Mouse (Mus musculus): ENCODE data around the gene Pip4k2a. TPM values are rescaled to one million over a fixed set of nuclear protein-coding genes. Genes with fewer than 3 reads are reported as not detected.
"Not testable (repeated sequence)": the region's sequence is repeated elsewhere in the genome, so short reads cannot be mapped to it uniquely, and the experiment has no call there.

The Pip4k2a gene
- total and polyA plus RNA-seq, 3 experiments, result 4.3 to 7.6 (median 6.5) TPM

DNA sequence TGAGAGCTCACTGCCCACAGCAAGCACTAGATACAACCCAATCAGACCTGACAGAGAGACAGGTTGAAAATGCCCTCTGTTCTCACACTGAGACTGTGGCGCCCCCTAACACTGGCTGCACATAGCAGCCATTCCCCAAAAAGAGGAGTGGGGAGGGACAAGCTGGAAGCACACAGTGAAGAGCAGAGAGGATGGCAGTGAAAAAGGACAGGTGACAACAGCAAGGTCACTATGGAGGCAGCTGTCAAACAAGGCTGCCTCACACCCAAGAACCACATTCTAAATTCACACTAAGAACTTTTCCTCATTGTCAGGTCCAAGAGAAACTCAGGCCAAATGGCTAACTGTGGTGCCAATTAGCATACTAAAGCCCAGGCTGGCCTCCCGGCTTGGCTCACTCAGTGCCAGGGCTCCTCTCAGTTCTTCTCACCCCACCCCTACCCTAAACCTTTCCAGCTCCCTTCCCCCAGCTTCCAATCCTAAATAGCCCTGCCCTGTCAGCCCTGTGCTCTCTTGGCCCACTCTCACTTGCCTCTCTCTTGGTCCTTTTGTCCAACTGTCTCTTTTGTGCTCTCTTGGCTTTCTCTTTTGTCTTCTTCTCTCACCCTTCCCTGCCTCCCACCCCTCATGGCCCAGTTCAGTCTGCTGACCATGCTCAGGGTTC is 91.4 kb downstream of the Pip4k2a start:
- TF ChIP-seq EP300 (IDR thresholded peaks at IDR 0.05; ENCODE audit: insufficient read depth, low read depth, low read length) (no peak), CTCF (IDR thresholded peaks at IDR 0.05) (no peak), POLR2A (IDR thresholded peaks at IDR 0.05; ENCODE audit: insufficient read depth, low read depth, low read length) (no peak)
- Histone ChIP-seq H3K27me3 (ENCODE audit: control insufficient read depth, insufficient read depth, low read length) (no peaks in the 10 kb centered on the region), H3K9ac (ENCODE audit: low read depth, low read length) (no peak overlapping the region), H3K36me3 (ENCODE audit: control insufficient read depth, insufficient read depth, low read length) (no peaks in the 10 kb centered on the region), H3K27ac (no peak overlapping the region), H3K4me3 (no peak overlapping the region), H3K79me2 (replicated peaks; ENCODE audit: control insufficient read depth, insufficient read depth, low read length) (no peaks in the 10 kb centered on the region), H3K4me1 (ENCODE audit: control insufficient read depth, insufficient read depth, low read length) (no peaks in the 10 kb centered on the region; the same call in 1 of the 2 replicates)
- 80% methylated on average over 2 of the region's 2 CpGs for WGBS
- intact Hi-C loops (cut with DNase I), result no loop called here
- no peak for DNase-seq

DNA sequence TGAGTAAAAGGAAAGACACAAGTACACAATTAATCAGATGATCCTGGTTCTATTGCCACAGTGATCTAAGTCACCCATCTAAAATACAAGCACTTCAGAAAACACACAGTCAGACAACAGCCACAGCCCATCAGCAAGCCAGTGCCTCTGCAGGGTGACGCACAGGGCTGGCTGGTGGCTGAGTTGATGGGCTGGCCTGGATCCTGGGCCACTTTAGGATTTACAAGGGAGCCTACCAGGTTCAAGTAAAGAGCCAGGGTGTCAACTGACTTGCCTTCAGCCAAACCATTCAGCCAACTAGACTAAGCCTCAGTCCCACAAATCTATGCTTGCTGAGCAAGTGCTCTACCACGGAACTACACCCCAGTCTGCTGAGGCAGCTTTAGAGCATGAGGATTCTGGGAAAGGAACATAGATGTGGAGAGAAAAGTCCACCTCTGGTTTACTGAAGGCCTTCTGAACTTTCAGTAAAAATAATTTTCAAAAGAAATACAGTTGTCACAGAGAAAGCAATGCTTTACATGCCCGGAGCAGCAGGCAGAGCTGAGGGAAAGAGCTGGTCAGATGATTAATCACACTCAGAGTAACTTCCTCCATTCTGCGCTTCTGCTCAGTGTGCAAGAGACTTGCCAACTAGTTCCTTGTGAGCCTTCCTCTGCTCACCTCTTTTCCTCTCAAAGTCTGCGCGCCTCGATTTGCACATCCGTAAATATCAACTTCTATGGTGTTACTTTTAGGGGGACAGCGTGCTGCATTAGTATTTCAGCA is 94.4 kb downstream of the Pip4k2a start:
- 86% methylated on average over 9 of the region's 9 CpGs for WGBS
- Histone ChIP-seq H3K36me3 (ENCODE audit: control insufficient read depth, insufficient read depth, low read length) (no peaks in the 10 kb centered on the region), H3K27ac (no peak overlapping the region), H3K4me1 (ENCODE audit: control insufficient read depth, insufficient read depth, low read length) (no peaks in the 10 kb centered on the region; the same call in 1 of the 2 replicates), H3K9ac (ENCODE audit: low read depth, low read length) (no peak overlapping the region), H3K79me2 (replicated peaks; ENCODE audit: control insufficient read depth, insufficient read depth, low read length) (no peaks in the 10 kb centered on the region), H3K4me3 (no peak overlapping the region), H3K27me3 (ENCODE audit: control insufficient read depth, insufficient read depth, low read length) (no peaks in the 10 kb centered on the region)
- intact Hi-C loops (cut with DNase I), result no loop called here
- no peak for DNase-seq
- no peak for TF ChIP-seq CTCF (IDR thresholded peaks at IDR 0.05)
- no peak for TF ChIP-seq POLR2A (IDR thresholded peaks at IDR 0.05; ENCODE audit: insufficient read depth, low read depth, low read length)
- TF ChIP-seq EP300 (IDR thresholded peaks at IDR 0.05; ENCODE audit: insufficient read depth, low read depth, low read length), result no peak

DNA sequence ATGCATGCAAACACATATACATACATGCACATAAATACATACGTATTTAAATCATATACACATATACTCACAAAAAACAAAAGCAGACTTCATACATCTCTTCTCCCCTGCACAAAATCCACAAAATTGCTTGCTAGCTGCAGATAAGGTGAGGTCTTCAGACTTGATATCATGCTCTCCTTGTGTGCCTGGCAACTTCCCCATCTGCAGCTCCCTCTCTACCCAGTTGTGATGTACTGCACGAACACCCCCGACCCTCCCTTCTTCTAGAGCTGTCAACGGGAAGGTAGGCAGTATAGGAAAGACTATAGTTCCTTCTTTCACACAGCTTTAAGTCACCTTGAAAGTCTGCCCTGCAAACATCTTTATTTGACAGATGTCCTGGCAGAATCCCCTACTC is 96.8 kb downstream of the Pip4k2a start:
- TF ChIP-seq EP300 (IDR thresholded peaks at IDR 0.05; ENCODE audit: insufficient read depth, low read depth, low read length), result no peak
- Histone ChIP-seq H3K9ac (ENCODE audit: low read depth, low read length) (no peak overlapping the region), H3K27ac (no peak overlapping the region), H3K36me3 (ENCODE audit: control insufficient read depth, insufficient read depth, low read length) (no peaks in the 10 kb centered on the region), H3K4me1 (ENCODE audit: control insufficient read depth, insufficient read depth, low read length) (peaks cover 3% of the 10 kb centered on the region), H3K27me3 (ENCODE audit: control insufficient read depth, insufficient read depth, low read length) (no peaks in the 10 kb centered on the region), H3K4me3 (no peak overlapping the region), H3K79me2 (replicated peaks; ENCODE audit: control insufficient read depth, insufficient read depth, low read length) (no peaks in the 10 kb centered on the region)
- intact Hi-C loops (cut with DNase I), result loop anchor here (2.0 kb wide), 1 partner anchor 14 kb away; no protein-coding TSS in a partner anchor
- WGBS, result 80% methylated on average over 4 of the region's 4 CpGs
- DNase-seq, result no peak

DNA sequence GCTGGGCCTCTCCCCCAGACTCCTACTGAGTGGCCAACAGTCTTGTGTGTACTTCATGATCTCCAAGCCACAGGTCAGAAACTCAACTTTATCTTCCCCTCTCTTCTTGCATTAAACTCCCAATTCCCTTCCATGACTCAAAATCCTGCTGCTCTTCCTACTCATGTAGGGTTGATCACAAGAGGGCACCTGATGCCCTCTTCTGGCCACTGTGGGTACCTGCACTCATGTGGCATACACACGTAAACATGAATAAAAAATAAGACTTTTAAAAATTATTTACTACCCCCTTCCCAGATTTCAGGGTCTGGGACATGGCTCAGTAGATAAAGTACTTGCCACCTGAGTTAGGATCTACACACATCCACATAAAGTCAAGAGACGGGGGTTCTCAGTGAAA is 97.3 kb downstream of the Pip4k2a start:
- no peak overlapping the region for H3K4me3 ChIP-seq
- no peak overlapping the region for H3K9ac ChIP-seq (ENCODE audit: low read depth, low read length)
- DNase-seq, result no peak
- no peaks in the 10 kb centered on the region for H3K27me3 ChIP-seq (ENCODE audit: control insufficient read depth, insufficient read depth, low read length)
- no peaks in the 10 kb centered on the region for H3K79me2 ChIP-seq (replicated peaks; ENCODE audit: control insufficient read depth, insufficient read depth, low read length)
- intact Hi-C loops (cut with DNase I), result loop anchor here (2.0 kb wide), 1 partner anchor 14 kb away; no protein-coding TSS in a partner anchor
- peaks cover 3% of the 10 kb centered on the region for H3K4me1 ChIP-seq (ENCODE audit: control insufficient read depth, insufficient read depth, low read length)
- 97% methylated on average over 2 of the region's 2 CpGs for WGBS
- no peak overlapping the region for H3K27ac ChIP-seq
- no peaks in the 10 kb centered on the region for H3K36me3 ChIP-seq (ENCODE audit: control insufficient read depth, insufficient read depth, low read length)
- TF ChIP-seq POLR2A (IDR thresholded peaks at IDR 0.05; ENCODE audit: insufficient read depth, low read depth, low read length), result no peak
- TF ChIP-seq CTCF (IDR thresholded peaks at IDR 0.05), result peak; percentile 32

DNA sequence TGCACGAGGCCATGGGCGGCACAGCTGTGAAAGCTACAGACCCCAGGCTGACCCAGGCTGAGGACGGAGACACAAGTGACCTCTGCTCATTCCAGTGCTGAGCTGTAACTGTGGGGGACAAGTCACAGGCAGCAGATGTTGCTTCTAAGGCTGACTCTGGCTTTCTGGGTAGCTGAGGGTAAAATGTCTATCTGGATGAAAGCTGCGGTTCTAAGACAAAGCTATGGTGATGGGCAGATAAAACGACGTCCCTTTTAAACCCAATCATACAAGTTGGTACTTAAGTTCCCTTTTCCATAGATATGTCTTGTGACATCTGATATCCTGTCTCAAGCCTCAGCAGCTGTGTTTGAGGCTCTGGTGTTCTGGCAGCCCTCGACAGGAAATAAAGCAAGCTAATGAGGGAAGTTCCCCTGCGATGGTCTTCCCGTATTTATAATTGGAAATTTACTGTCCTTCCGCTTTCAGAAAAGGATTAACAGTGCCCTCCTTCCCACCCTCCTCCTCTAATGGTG is 100.1 kb downstream of the Pip4k2a start:
- intact Hi-C loops (cut with DNase I), result loop anchor here (5.0 kb wide), 1 partner anchor 40 kb away; no protein-coding TSS in a partner anchor
- Histone ChIP-seq H3K27me3 (ENCODE audit: control insufficient read depth, insufficient read depth, low read length) (no peaks in the 10 kb centered on the region), H3K79me2 (replicated peaks; ENCODE audit: control insufficient read depth, insufficient read depth, low read length) (no peaks in the 10 kb centered on the region), H3K4me1 (ENCODE audit: control insufficient read depth, insufficient read depth, low read length) (peaks cover 3% of the 10 kb centered on the region), H3K4me3 (no peak overlapping the region), H3K9ac (ENCODE audit: low read depth, low read length) (no peak overlapping the region), H3K27ac (peak overlapping the region; percentile 45), H3K36me3 (ENCODE audit: control insufficient read depth, insufficient read depth, low read length) (no peaks in the 10 kb centered on the region)
- 35% methylated on average over 10 of the region's 10 CpGs for WGBS
- DNase-seq, result peak in 1 of 2 experiments; percentile 34
- TF ChIP-seq POLR2A (IDR thresholded peaks at IDR 0.05; ENCODE audit: insufficient read depth, low read depth, low read length), result no peak
- TF ChIP-seq EP300 (IDR thresholded peaks at IDR 0.05; ENCODE audit: insufficient read depth, low read depth, low read length), result 0 out of 2 replicates have a peak, but pooled peaks have one; percentile 32

DNA sequence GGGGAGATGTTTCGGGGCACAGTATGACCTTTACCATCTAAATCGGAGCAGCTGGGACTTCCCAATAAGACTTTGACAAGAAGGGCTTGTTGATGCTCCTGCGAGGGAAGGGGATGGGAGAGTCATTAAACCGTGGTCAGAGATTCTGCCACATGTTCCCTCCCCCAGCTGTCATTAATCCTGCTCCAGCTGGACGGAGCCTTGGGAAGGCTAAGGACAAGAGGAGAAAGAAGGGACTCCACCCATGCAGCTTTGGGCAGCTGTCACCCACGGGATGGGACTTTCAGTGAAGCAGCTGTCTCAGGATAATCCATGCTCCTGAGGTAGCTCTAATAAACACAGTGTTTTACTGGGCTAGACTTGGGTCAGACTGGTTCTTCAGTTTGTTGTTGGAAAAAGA is 101.9 kb downstream of the Pip4k2a start:
- H3K4me1 ChIP-seq (ENCODE audit: control insufficient read depth, insufficient read depth, low read length), result peaks cover 6% of the 10 kb centered on the region
- 44% methylated on average over 6 of the region's 6 CpGs for WGBS
- no peak overlapping the region for H3K27ac ChIP-seq
- H3K36me3 ChIP-seq (ENCODE audit: control insufficient read depth, insufficient read depth, low read length), result no peaks in the 10 kb centered on the region
- no peak for TF ChIP-seq POLR2A (IDR thresholded peaks at IDR 0.05; ENCODE audit: insufficient read depth, low read depth, low read length)
- TF ChIP-seq CTCF (IDR thresholded peaks at IDR 0.05), result no peak
- no peak for TF ChIP-seq EP300 (IDR thresholded peaks at IDR 0.05; ENCODE audit: insufficient read depth, low read depth, low read length)
- H3K4me3 ChIP-seq, result no peak overlapping the region
- peak in 1 of 2 experiments; percentile 52 for DNase-seq
- no peaks in the 10 kb centered on the region for H3K27me3 ChIP-seq (ENCODE audit: control insufficient read depth, insufficient read depth, low read length)
- H3K79me2 ChIP-seq (replicated peaks; ENCODE audit: control insufficient read depth, insufficient read depth, low read length), result no peaks in the 10 kb centered on the region
- H3K9ac ChIP-seq (ENCODE audit: low read depth, low read length), result no peak overlapping the region
- intact Hi-C loops (cut with DNase I), result loop anchor here (5.0 kb wide), 1 partner anchor 41 kb away; no protein-coding TSS in a partner anchor

DNA sequence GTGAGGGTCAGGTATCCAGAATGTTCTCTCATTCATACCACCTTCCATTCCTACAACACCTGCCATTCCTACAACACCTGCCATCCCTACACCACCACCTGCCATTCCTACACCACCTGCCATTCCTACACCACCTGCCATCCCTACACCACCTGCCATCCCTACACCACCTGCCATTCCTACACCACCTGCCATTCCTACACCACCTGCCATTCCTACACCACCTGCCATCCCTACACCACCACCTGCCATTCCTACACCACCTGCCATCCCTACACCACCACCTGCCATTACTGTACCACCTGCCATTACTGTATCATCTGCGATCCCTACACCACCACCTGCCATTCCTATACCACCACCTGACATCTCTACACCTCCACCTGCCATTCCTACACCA is 104.6 kb downstream of the Pip4k2a start:
- WGBS, result 94% methylated on average over 1 of the region's 1 CpGs
- H3K27me3 ChIP-seq (ENCODE audit: control insufficient read depth, insufficient read depth, low read length); H3K79me2 ChIP-seq (replicated peaks; ENCODE audit: control insufficient read depth, insufficient read depth, low read length); H3K4me3 ChIP-seq; H3K27ac ChIP-seq; DNase-seq; H3K36me3 ChIP-seq (ENCODE audit: control insufficient read depth, insufficient read depth, low read length); H3K9ac ChIP-seq (ENCODE audit: low read depth, low read length); intact Hi-C loops (cut with DNase I): not testable (repeated sequence)
- peaks cover 11% of the 10 kb centered on the region for H3K4me1 ChIP-seq (ENCODE audit: control insufficient read depth, insufficient read depth, low read length)

Measured in heart, adult 2 months (tissue).